Mouse (Mus musculus): Measurements from ENCODE around the gene Stk35.

Gene Stk35

GRCm38 (mm10) chr2:129800271-129800903 lies at the start of gene Stk35:
Gene Stk35 (plus strand): TSS chr2:129800517.
- DNase-seq, result peak; percentile 89

DNA sequence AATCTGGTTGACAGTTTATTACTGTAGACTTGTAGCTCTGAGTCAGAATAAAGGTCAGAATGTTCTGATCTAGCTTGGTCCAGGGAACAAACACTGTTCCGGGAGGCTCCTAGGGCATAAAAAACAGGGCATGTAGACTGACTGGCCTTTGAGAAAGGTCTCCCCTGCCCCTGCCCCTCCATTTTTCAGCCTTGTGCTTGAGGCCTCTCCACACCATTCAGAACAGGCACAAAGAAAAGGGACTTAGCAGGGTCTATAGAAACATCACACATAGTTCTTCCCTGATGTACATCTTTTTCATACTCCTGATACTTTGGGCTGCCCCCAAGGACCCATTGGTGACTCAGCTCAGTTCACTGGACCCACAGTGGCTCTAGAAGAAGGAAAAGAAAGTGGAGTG lies 18.3 kb upstream of the Stk35 start:
- no peak for DNase-seq

DNA sequence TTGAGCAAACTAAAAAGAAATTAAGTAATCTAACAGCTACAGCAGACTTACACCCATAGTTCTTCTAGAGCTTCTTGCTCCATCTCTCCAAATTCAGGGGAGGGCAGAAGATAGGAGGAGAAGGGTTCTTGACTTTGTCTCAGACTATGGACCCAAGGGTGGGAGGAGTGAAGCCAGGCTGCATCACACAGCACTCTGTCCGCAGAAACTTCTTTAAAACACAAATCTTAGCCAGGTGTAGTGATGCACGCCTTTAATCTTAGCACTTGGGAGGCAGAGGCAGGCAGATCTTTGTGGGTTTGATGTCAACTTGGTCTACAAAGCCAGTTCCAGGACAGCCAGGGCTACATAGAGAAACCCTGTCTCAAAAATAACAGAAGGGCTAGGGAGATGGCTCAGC lies 3.8 kb upstream of the Stk35 start:
- no peak for DNase-seq

DNA sequence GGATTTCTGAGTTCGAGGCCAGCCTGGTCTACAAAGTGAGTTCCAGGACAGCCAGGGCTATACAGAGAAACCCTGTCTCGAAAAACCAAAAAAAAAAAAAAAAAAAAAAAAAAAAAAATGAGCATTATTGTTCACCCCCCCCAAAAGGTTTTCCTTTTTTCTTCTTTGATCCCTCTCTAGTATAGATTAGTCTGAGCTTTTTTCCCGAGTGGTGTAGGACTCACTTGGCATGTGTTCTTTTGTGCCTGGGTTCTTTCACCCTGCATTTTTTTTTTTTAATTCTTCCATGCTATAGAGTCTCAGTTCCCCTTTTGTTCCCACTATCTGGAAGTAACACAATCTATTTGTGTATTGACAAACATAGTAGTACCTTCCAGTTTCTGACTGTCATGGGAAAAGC lies 2.6 kb upstream of the Stk35 start:
- no peak for DNase-seq

GRCm38 (mm10) chr2:129798410-129798809 lies 1.9 kb upstream of the Stk35 start:
- DNase-seq, result no peak

GRCm38 (mm10) chr2:129800904-129801230 lies 550 bp downstream of the Stk35 start:
- DNase-seq, result no peak

- peak; percentile 91 for DNase-seq
Observed at GRCm38 (mm10) chr2:129801231-129802029, 1.1 kb downstream of the Stk35 start.

- no peak for DNase-seq
Observed at GRCm38 (mm10) chr2:129805486-129805885, 5.2 kb downstream of the Stk35 start.

DNA sequence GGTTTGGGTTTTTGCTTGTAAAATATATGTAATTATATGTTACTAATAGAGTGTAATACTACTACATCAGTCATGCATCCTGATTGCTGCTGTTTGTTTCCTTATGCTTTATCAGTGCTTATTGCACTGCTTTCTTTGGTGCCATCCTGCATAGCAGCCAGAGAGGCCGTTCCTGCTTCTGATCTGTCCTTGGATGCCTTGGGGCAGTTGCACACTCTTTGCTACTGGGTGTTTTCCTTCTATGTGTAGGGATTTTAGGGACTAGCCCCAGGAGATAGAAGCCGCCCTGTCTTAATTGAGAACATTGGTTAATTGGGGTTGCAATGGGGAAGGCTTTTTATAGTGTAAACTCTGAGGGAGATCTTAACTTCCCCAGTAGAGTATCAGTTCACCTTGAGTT lies 6.2 kb downstream of the Stk35 start:
- DNase-seq, result no peak

DNA sequence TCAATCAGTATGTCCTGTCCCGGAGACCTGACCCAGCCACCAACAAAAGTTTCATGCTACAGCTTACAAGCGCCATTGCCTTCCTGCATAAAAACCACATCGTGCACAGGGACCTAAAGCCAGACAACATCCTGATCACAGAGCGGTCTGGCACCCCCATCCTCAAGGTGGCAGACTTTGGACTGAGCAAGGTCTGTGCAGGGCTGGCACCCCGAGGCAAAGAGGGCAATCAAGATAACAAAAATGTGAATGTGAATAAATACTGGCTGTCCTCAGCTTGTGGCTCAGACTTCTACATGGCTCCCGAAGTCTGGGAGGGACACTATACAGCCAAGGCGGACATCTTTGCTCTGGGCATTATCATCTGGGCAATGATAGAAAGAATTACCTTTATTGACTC lies 10.2 kb downstream of the Stk35 start:
- no peak for DNase-seq

GRCm38 (mm10) chr2:129814033-129814432 lies 13.7 kb downstream of the Stk35 start:
- no peak for DNase-seq

DNA sequence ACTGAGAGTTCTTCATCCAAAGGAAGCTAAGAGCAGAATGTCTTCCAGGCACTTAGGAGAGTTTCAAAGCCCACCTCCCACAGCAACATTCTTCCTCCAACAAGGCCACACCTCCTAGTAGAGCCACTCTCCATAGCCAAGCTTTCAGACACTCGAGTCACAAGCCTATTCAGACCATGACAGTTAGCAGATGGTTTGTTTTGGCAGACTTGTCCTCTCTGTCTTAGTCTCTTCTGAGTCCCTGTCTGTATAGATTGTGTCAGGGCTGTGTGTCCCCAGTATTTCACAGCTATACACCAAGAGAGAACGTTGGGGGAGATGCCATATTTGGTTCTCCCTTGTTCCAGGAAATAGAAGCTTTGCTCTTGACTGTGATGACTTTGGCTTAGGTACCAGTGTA lies 14.8 kb downstream of the Stk35 start:
- no peak for DNase-seq

GRCm38 (mm10) chr2:129817603-129818257 lies 17.4 kb downstream of the Stk35 start:
- no peak for DNase-seq

GRCm38 (mm10) chr2:129818868-129819267 lies 18.6 kb downstream of the Stk35 start:
- no peak for DNase-seq

- DNase-seq, result no peak
Observed at GRCm38 (mm10) chr2:129819531-129819930, 19.2 kb downstream of the Stk35 start.

GRCm38 (mm10) chr2:129819951-129820350 lies 19.6 kb downstream of the Stk35 start:
- no peak for DNase-seq

DNA sequence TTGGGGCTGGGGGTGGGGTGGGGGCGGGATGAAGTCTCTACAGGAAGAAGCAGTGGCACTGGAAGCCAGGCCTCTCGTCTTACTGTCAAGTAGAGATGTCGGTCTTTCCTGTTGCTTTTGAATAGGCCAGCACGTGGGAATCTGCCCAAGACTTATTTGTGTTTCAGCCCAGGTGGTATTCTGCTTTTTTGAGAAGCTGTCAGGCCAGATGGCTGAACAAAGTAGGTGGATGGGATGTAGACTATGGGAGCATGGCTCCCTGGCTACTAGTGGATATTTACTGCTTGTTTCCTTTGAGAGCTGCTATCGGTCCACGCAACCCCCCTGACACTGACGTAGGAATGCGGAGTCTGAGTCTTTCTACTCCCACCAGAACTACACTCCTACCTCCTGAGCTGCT lies 20.7 kb downstream of the Stk35 start:
- DNase-seq, result peak; percentile 30

- DNase-seq, result no peak
Observed at GRCm38 (mm10) chr2:129821568-129821967, 21.3 kb downstream of the Stk35 start.

DNA sequence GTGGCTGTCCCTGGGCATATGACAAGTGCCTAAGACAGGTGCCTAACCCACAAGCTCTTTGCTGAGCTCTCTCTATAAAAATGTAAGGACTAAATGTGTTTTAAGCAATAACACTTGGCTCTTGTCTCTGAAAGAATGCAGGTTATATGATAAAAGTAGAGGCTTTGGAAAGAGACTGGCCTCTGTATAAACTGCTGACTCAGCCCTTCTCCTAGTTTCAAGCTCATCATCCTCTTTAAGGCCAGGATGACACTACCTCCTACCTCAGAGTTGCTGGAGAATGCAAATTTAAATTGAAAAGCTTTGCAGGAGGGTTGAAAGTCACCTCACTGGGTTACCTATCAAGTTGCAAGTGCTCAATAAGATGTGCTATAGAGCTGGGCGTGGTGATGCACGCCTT lies 23.0 kb downstream of the Stk35 start:
- no peak for DNase-seq

- no peak for DNase-seq
Observed at GRCm38 (mm10) chr2:129824254-129824653, 23.9 kb downstream of the Stk35 start.

- no peak for DNase-seq
Observed at GRCm38 (mm10) chr2:129826141-129826540, 25.8 kb downstream of the Stk35 start.

DNA sequence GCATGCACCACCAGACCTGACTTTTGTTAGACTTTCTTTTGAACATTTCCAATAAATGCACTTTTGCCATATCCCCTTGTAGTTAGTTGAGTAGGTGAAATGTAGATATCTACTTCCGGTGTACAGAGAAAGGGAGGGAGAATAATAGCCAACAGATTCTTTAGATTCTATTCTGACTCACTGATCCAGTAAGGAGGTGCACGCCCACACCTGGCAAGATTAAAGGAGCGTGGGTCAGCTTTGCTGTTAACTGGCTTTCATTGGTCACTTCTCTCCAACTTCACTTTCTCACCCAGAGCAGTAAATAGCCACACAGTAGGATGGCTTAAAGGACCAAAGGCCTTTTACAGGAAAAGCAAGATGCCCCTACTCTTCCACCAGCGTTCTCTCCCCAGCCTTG lies 32.7 kb downstream of the Stk35 start:
- no peak for DNase-seq

GRCm38 (mm10) chr2:129834221-129834620 lies 33.9 kb downstream of the Stk35 start:
- DNase-seq, result no peak

DNA sequence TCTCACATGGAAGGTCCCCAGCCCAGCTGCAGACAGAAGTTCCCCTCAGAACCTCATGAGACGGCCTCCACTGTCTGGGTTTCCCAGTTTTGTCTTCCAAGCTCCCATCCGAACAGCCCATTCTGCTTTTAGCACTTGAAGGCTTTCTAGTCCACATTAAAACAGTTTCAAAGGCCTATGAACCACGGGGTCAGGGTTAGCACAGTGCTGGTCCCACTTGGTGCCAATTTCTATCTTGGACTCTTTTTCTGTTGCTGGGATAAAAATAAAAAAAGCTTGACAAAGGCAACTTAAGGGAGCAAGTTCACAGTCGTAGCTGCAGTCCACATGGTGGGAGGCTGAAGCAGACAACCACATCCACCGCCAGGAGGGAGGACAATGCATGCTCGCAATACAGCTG lies 34.6 kb downstream of the Stk35 start:
- no peak for DNase-seq

Data from right cerebral cortex, postnatal 25 days (tissue).